Mouse (Mus musculus) limb, embryonic 14.5 days (tissue): Measurements from ENCODE around the gene Polr3g. TPM values are rescaled to one million over a fixed set of nuclear protein-coding genes. Genes with fewer than 3 reads are reported as not detected.

ENCODE experiments used
- ATAC-seq: fragments of 200-750 bp; cut with Nextera tagmentation; 2 replicates; pipeline ENCODE4 v1.8.0; 2017; ENCODE audit warnings: low read depth, moderate number of reproducible peaks, moderate TSS enrichment; ENCODE audit not compliant: low FRiP score
- DNase-seq: peaks from one replicate; pipeline ENCODE4 v3.0.0-alpha.2; 2015; ENCODE audit warnings: low spot score
- H3K27ac ChIP-seq: fragments of 300-500 bp; sonication (generic); replicated peaks from 2 replicates; pipeline ENCODE4 v1.5.1; 2014; ENCODE audit warnings: low read depth, mild to moderate bottlenecking, low read length, moderate library complexity, mixed read lengths
- H3K27me3 ChIP-seq: fragments of 300-500 bp; sonication (generic); 2 replicates; pipeline ENCODE4 v1.6.1; 2014; ENCODE audit warnings: low read length, mixed read lengths; ENCODE audit not compliant: control insufficient read depth, insufficient read depth
- H3K36me3 ChIP-seq: fragments of 300-500 bp; sonication (generic); 2 replicates; pipeline ENCODE4 v1.6.1; 2014; ENCODE audit warnings: mild to moderate bottlenecking, low read length, moderate library complexity, mixed read lengths; ENCODE audit not compliant: control insufficient read depth, insufficient read depth
- H3K4me1 ChIP-seq: fragments of 300-500 bp; sonication (generic); 2 replicates; pipeline ENCODE4 v1.6.1; 2014; ENCODE audit warnings: antibody characterized with exemption, low read length, mixed read lengths; ENCODE audit not compliant: control insufficient read depth, insufficient read depth
- H3K4me2 ChIP-seq: fragments of 300-500 bp; sonication (generic); replicated peaks from 2 replicates; pipeline ENCODE4 v1.6.1; 2014; ENCODE audit warnings: low read depth, mild to moderate bottlenecking, low read length, moderate library complexity; ENCODE audit not compliant: severe bottlenecking
- H3K4me3 ChIP-seq: fragments of 300-500 bp; sonication (generic); replicated peaks from 2 replicates; pipeline ENCODE4 v1.5.1; 2014; ENCODE audit warnings: low read length
- H3K9ac ChIP-seq: fragments of 300-500 bp; sonication (generic); 2 replicates; pipeline ENCODE4 v1.6.1; 2014; ENCODE audit warnings: mild to moderate bottlenecking, low read depth, low read length, moderate library complexity; ENCODE audit not compliant: severe bottlenecking
- H3K9me3 ChIP-seq: fragments of 300-500 bp; sonication (generic); 2 replicates; pipeline ENCODE4 v1.6.1; 2016; ENCODE audit warnings: low read length; ENCODE audit not compliant: control insufficient read depth
- POLR2A ChIP-seq: fragments of 200-500 bp; IDR thresholded peaks from 2 replicates; pipeline ENCODE4 v1.8.0; 2012; ENCODE audit warnings: inconsistent platforms, mild to moderate bottlenecking, moderate library complexity, borderline replicate concordance; ENCODE audit not compliant: insufficient read depth, insufficient read length; ENCODE audit errors: extremely low read depth
- WGBS: fragments of 180-500 bp; shearing (Covaris S2); extraction: QIAGEN DNeasy Blood & Tissue Kit; methylation state at CpG from one replicate; pipeline ENCODE4 v1.1.7; 2014; 5-methylcytosine and 5-hydroxymethylcytosine counted together
- polyA plus RNA-seq, 2 experiments: library from polyadenylated mRNA; depleted of rRNA in 1 of 2; stranded (reverse) in 1 of 2; unstranded in 1 of 2; fragments of >200 nt; fragmentation: Nextera tagmentation in 1 of 2; extraction: Ambion mirVana in 1 of 2; gene quantifications; 2 replicates each; pipeline versions ENCODE4 v1.2.1 to v1.2.3; 2012 to 2014

Gene Polr3g
- polyA plus RNA-seq, 2 experiments, result 15.0 to 31.1 TPM

DNA sequence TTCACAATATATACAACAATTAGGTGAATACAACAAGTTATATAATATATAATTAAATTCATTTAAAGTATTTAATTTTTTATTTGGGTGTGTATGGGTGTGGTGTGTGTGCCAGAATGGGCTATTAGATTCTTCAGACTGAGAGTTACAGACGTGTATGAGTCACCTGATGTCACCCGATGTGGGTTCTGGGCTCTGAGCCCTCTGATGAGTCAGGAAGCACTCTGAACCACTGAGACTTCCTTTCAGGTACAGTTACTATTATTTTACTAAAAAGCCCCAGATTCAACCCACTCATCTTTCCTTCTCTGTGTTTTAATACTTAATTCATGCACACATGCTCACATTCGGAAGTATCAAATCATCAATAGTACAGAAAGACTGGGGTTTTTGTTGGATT is 25.9 kb downstream of the Polr3g start:
- Histone ChIP-seq H3K4me2 (no peak overlapping the region), H3K36me3 (no peaks in the 10 kb centered on the region), H3K9ac (no peak overlapping the region), H3K9me3 (no peaks in the 10 kb centered on the region), H3K4me3 (no peak overlapping the region), H3K27me3 (no peaks in the 10 kb centered on the region), H3K27ac (no peak overlapping the region), H3K4me1 (no peaks in the 10 kb centered on the region)
- no peak for DNase-seq
- no peak for ATAC-seq
- no peak for TF ChIP-seq POLR2A
- 97% methylated on average over 3 of the region's 3 CpGs for WGBS

DNA sequence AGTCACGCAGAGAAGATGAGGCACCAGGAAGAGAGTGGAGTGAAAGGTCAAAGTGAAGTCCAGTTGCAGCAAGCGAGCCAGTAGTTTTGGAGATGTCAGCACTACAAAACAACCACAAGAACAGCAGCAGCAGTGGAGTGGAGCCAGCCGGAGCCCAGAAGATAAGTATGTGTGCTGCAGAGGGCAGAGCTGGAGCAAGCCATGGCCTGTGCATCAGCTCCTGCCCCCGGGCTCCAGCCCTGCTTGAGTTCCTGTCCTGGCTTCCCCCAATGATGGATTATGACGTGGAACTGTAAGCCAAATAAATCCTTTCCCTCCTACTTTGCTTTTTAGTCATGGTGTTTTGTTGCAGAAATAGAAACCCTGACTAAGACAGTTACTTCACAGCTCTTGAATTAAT is 26.6 kb downstream of the Polr3g start:
- Histone ChIP-seq H3K27ac (no peak overlapping the region), H3K9ac (no peak overlapping the region), H3K27me3 (no peaks in the 10 kb centered on the region), H3K4me3 (no peak overlapping the region), H3K36me3 (no peaks in the 10 kb centered on the region), H3K9me3 (no peaks in the 10 kb centered on the region), H3K4me2 (no peak overlapping the region), H3K4me1 (no peaks in the 10 kb centered on the region)
- TF ChIP-seq POLR2A, result no peak
- no peak for DNase-seq
- WGBS, result 86% methylated on average over 5 of the region's 5 CpGs
- no peak for ATAC-seq

DNA sequence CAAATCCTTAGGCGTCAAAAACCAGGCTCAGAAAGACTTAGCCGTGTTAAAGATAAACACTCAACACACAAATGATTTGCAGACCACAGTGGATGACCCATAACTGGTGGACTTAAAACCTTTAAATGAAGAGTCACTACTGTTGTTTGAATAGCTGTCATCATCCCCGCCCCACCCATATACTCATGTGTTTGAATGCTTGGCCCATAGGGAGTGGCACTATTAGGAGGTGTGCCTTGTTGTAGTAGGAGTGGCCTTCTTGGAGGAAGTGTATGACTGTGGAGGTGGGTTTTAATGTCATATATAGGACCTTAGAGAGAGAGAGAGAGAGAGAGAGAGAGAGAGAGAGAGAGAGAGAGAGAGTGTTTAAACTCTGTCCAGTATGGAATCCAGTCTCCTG is 27.7 kb downstream of the Polr3g start:
- ATAC-seq, result no peak

DNA sequence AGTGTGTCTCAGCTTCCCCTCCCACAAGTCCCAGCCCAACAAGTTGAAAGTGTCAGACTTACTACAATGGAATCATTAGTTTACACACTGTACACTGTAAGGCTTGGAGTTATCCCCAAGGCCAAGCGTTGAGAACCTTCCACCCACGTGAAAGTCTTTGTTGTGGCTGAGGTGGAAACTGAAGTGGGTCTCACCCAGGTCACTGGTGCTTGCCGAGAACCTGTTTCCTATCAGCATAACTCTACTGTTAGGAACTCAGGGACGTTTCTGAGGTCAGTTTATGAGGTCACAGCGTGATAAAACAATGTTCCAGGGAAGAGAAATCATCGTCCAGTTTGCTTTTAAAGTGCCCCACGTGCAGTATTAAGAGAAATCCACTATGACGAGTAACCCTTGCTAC is 35.5 kb downstream of the Polr3g start:
- Histone ChIP-seq H3K27me3 (no peaks in the 10 kb centered on the region), H3K4me3 (no peak overlapping the region), H3K9ac (no peak overlapping the region), H3K36me3 (peaks cover 31% of the 10 kb centered on the region), H3K27ac (no peak overlapping the region), H3K4me2 (no peak overlapping the region), H3K4me1 (no peaks in the 10 kb centered on the region), H3K9me3 (no peaks in the 10 kb centered on the region)
- WGBS, result 73% methylated on average over 8 of the region's 8 CpGs
- no peak for DNase-seq
- no peak for ATAC-seq
- no peak for TF ChIP-seq POLR2A

More for the DNA sequence above, 27.7 kb downstream of the Polr3g start:
- no peak for DNase-seq
- WGBS, result 91% methylated on average over 3 of the region's 3 CpGs
- no peaks in the 10 kb centered on the region for H3K36me3 ChIP-seq
- no peak overlapping the region for H3K9ac ChIP-seq
- no peaks in the 10 kb centered on the region for H3K27me3 ChIP-seq
- no peak overlapping the region for H3K4me3 ChIP-seq
- no peaks in the 10 kb centered on the region for H3K9me3 ChIP-seq
- TF ChIP-seq POLR2A, result no peak
- no peak overlapping the region for H3K4me2 ChIP-seq
- H3K27ac ChIP-seq, result no peak overlapping the region
- no peaks in the 10 kb centered on the region for H3K4me1 ChIP-seq

DNA sequence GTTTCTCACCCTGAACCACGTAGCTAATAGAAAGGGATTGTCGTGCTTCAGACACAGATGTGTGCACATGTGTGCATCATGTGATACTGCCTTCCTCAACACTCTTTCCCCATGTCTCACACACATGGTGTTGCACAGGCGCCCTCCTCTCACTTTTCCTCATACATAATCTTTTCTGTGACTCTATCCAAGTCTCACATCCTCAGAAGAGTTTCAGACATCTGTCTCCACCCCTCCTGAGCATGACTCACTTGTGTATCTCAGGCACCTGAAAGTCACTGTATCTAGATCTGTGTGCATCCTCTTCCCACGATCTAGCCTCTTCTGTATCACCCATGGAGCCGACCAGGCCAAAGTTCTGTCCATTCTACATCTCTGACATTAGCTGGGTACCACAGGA is 43.1 kb downstream of the Polr3g start:
- H3K4me3 ChIP-seq, result no peak overlapping the region
- H3K9ac ChIP-seq, result no peak overlapping the region
- H3K36me3 ChIP-seq, result peaks cover 57% of the 10 kb centered on the region
- TF ChIP-seq POLR2A, result no peak
- DNase-seq, result no peak
- no peak overlapping the region for H3K4me2 ChIP-seq
- WGBS, result 93% methylated on average over 5 of the region's 5 CpGs
- no peaks in the 10 kb centered on the region for H3K9me3 ChIP-seq
- no peak for ATAC-seq
- H3K27ac ChIP-seq, result no peak overlapping the region
- no peaks in the 10 kb centered on the region for H3K27me3 ChIP-seq
- no peaks in the 10 kb centered on the region for H3K4me1 ChIP-seq

DNA sequence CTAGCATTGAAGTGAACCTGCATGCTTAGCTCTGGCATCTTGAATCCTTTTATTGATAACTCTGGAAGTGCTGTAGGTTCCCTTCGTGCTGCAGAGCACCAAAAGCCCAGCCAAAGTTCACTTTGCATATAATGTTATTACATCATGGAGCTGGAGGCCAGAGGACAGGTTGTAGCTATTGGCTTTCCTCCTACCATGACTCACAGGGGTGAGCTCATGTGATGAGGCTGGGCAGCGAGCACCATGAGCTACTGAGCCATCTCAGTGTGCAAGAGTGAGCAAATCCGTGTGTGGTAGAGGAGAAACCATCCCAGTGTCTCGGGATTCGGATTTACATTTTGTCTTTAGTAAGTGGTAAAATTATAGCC is 46.5 kb downstream of the Polr3g start:
- Histone ChIP-seq H3K9ac (no peak overlapping the region), H3K36me3 (peaks cover 48% of the 10 kb centered on the region), H3K4me1 (0 out of 2 replicates have a peak, but pooled peaks cover under 1% of the 10 kb centered on the region), H3K27me3 (no peaks in the 10 kb centered on the region), H3K4me2 (no peak overlapping the region), H3K9me3 (no peaks in the 10 kb centered on the region), H3K27ac (no peak overlapping the region), H3K4me3 (no peak overlapping the region)
- no peak for ATAC-seq
- 85% methylated on average over 5 of the region's 5 CpGs for WGBS
- no peak for DNase-seq
- no peak for TF ChIP-seq POLR2A
